Mouse (Mus musculus): ENCODE results near the gene Amer3. TPM values are rescaled to one million over a fixed set of nuclear protein-coding genes. Genes with fewer than 3 reads are reported as not detected.
"Not testable (repeated sequence)": the region's sequence is repeated elsewhere in the genome, so short reads cannot be mapped to it uniquely, and the experiment has no call there.

The Amer3 gene
- 10 to 100 TPM; 25.8 to 27.5 TPM for total RNA-seq (2021)

GRCm38 (mm10) chr1:34578851-34579781 is at the start of gene Amer3:
Gene Amer3, plus strand, starts transcription at chr1:34579657.
- intact Hi-C loops (cut with DNase I): no loop called here

GRCm38 (mm10) chr1:34534574-34534973 is 44.9 kb upstream of the Amer3 start:
- DNase-seq (ENCODE audit: low spot score in 2 of 2); intact Hi-C loops (cut with DNase I): not testable (repeated sequence)

More at GRCm38 (mm10) chr1:34578851-34579781, at the start of gene Amer3:
- peak; percentile 85 to 87 for DNase-seq (ENCODE audit: low spot score in 2 of 2)

- intact Hi-C loops (cut with DNase I); DNase-seq (ENCODE audit: low spot score in 2 of 2): not testable (repeated sequence)
Measured at GRCm38 (mm10) chr1:34535043-34535698, 44.3 kb upstream of the Amer3 start, which contains the start of gene Cfc1. Gene Cfc1, plus strand, starts transcription at chr1:34535648.

DNA sequence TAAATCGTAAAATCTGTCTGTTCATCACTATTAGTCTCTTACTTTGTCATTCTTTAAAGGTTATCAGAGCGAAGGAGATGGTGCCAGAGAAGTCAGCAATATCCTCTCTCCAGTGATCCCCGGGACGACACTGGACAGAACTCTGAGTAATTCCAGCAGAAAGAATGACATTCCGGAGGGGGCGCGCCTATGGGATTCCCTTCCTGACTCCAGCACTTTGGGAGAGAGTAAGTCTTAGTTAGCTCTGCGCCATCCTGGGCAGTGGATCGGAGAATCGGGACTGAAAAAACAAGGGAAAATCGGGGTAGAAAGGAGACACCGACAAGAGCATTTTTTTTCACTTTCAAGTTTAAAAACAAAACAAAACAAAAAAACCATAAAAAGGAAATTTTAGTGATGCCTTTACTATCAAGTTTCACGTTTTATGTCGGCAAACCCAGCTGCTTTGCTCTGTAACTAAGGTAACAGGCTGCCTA is 43.1 kb upstream of the Amer3 start:
- no peak for DNase-seq (ENCODE audit: low spot score in 2 of 2)
- intact Hi-C loops (cut with DNase I): no loop called here

DNA sequence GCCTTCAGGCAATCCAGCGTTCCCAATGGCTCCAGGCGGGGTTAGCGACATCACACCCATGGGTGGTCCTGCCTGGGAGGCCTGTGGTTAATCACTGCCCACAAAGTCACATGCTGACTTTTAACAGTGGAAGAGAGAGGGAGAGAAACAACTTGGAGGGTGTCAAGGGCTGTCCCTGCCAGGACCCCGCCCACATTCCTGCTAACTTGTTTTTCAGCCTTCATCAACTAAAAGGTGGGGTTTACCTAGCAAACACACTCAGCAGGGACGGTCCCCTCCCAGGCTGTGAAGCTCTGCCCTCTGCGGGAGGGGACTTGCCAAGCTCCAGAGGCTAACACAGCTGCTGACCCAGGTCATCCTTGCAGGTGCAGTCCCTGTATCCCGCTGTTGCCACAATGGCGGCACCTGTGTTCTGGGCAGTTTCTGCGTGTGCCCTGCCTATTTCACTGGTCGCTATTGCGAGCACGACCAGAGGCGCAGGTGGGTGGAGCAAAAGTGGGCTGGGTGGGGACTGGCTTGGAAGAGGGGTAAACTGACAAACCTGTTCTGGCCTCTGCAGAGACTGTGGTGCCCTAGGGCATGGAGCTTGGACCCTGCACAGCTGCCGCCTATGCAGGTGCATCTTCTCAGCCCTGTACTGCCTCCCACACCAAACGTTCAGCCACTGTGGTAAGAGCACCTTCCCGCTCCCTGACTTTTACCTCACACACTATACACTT is 42.5 kb upstream of the Amer3 start:
- intact Hi-C loops (cut with DNase I): no loop called here
- no peak for DNase-seq (ENCODE audit: low spot score in 2 of 2)

GRCm38 (mm10) chr1:34547074-34547473 is 32.4 kb upstream of the Amer3 start:
- DNase-seq (ENCODE audit: low spot score in 2 of 2): no peak
- intact Hi-C loops (cut with DNase I): no loop called here

DNA sequence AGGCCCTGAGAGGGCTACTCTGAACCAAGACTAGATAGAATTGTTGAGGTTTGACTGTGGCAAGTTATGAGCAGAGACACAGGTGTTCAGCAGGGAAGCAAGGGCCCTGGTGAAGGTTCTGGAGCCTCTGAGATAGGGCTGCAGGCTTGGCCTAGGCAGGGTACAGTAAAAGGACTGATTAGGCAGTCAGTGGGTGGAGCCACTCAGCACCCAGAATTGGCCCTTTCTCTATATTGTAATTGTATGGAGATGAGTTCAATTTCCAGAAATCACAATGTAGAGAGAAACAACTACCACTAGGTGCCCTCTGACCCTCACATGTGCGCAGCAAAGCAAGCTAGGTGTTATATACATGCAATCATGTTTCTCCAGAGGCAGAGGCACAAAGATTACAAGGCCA is 25.8 kb upstream of the Amer3 start:
- no peak for DNase-seq (ENCODE audit: low spot score in 2 of 2)
- intact Hi-C loops (cut with DNase I): no loop called here

GRCm38 (mm10) chr1:34554275-34554674 is 25.2 kb upstream of the Amer3 start:
- no peak for DNase-seq (ENCODE audit: low spot score in 2 of 2)
- intact Hi-C loops (cut with DNase I): no loop called here

- intact Hi-C loops (cut with DNase I): no loop called here
- DNase-seq (ENCODE audit: low spot score in 2 of 2): no peak
Measured at GRCm38 (mm10) chr1:34560843-34561242, 18.6 kb upstream of the Amer3 start, which contains the start of gene Prss40. Gene Prss40, minus strand, starts transcription at chr1:34560943.

DNA sequence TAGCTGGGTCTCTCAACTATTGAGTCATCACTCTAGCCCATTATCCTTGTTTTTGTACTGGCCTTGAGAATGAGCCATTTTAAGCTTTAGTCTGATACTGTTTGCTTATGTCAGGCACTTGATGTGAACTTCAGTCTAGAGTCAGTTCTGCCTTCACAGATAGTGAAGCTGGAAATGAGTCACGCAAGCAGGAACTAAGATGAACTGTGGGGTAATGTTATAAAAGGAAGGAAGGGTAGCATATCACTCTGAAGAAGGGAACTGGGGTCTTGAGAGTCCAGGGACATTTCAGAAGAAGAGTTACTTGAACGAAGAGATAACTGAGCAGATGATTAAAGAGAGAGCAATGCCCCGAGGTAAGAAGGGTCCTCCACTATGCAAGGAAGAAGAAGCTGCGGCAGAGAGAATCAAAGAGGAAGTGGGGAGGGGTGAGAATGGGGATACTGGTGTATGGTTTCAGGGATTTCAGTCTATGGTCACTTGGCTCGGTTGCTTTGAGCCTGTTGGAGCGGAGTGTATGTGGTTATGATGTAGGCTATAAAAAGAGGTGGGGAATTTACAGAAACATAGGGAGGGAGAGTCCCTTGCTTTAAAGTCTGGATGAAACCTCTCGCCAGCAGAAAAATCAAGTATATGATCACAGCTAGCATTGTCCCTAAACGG is 14.9 kb upstream of the Amer3 start:
- intact Hi-C loops (cut with DNase I): no loop called here
- DNase-seq (ENCODE audit: low spot score in 2 of 2): no peak

DNA sequence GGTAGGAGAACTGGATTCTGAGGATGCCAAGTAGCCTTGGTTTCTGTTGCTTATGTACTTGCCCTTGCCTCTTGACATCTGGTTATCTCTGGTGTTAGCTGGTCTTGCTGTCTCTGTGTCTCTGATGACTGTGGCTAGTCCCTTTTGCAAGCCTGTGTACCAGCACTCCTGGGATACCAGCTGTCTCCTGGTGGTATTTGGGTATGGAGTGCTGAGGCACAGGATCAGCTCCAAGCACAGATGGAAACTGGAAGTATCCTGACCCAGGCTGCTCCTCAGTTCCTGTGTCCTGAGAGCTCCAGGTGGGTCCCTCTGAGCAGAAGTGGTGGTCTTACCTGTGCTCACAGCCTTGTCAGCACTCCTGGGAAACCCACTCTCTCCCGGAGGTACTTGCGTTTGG is 11.3 kb upstream of the Amer3 start:
- intact Hi-C loops (cut with DNase I): no loop called here
- DNase-seq (ENCODE audit: low spot score in 2 of 2): no peak

- no peak for DNase-seq (ENCODE audit: low spot score in 2 of 2)
- intact Hi-C loops (cut with DNase I): no loop called here
Measured at GRCm38 (mm10) chr1:34569876-34570275, 9.6 kb upstream of the Amer3 start.

DNA sequence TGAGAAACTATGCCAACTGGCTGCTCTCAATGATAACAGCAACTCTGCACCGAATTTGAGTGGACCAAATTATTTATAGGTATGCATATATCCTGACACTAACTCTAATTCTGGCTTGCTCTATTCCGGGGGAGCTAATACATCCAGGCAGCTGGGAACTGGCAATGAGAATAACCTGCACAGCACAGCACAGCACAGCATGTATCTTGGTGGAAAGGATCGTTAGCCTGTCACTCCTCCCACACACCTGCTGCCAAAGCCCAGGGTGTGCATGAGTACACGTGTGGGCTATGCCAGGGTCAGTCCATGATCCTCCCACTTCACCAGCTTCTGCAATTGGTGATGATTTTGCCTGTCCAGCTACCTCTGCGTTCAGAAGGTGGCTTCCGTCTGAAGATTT is 8.0 kb upstream of the Amer3 start:
- intact Hi-C loops (cut with DNase I): no loop called here

GRCm38 (mm10) chr1:34573221-34573620 is 6.2 kb upstream of the Amer3 start:
- intact Hi-C loops (cut with DNase I): no loop called here
- DNase-seq (ENCODE audit: low spot score in 2 of 2): no peak

More for the DNA sequence above, 8.0 kb upstream of the Amer3 start:
- peak; percentile 60 to 68 for DNase-seq (ENCODE audit: low spot score in 2 of 2)

GRCm38 (mm10) chr1:34579782-34580356 is 412 bp downstream of the Amer3 start:
- peak in 1 of 2 experiments; percentile 58 for DNase-seq (ENCODE audit: low spot score in 2 of 2)
- intact Hi-C loops (cut with DNase I): no loop called here

GRCm38 (mm10) chr1:34582218-34582617 is 2.8 kb downstream of the Amer3 start:
- no peak for DNase-seq (ENCODE audit: low spot score in 2 of 2)
- intact Hi-C loops (cut with DNase I): no loop called here

GRCm38 (mm10) chr1:34583821-34584263 is 4.4 kb downstream of the Amer3 start:
- peak; percentile 57 to 81 for DNase-seq (ENCODE audit: low spot score in 2 of 2)
- intact Hi-C loops (cut with DNase I): no loop called here

- intact Hi-C loops (cut with DNase I): no loop called here
- DNase-seq (ENCODE audit: low spot score in 2 of 2): no peak
Measured at GRCm38 (mm10) chr1:34584736-34585135, 5.3 kb downstream of the Amer3 start.

All from left cerebral cortex, postnatal 25 days (tissue).